Mouse (Mus musculus) embryonic facial prominence, embryonic 10.5 days (tissue): ENCODE results near the gene Fam110a. TPM values are rescaled to one million over a fixed set of nuclear protein-coding genes. Genes with fewer than 3 reads are reported as not detected.

Source experiments
- DNase-seq: peaks from one replicate; pipeline ENCODE4 v3.0.0-alpha.2; 2017; ENCODE audit warnings: low spot score
- H3K27ac ChIP-seq: fragments of 300-500 bp; sonication (generic); replicated peaks from 2 replicates; pipeline ENCODE4 v1.5.1; 2016; ENCODE audit warnings: mild to moderate bottlenecking
- H3K27me3 ChIP-seq: fragments of 300-500 bp; sonication (generic); replicated peaks from 2 replicates; pipeline ENCODE4 v1.6.1; 2016; ENCODE audit warnings: low read depth, mild to moderate bottlenecking; ENCODE audit not compliant: poor library complexity, severe bottlenecking
- H3K36me3 ChIP-seq: fragments of 300-500 bp; sonication (generic); replicated peaks from 2 replicates; pipeline ENCODE4 v1.6.1; 2016; ENCODE audit warnings: mild to moderate bottlenecking, moderate library complexity
- H3K4me1 ChIP-seq: fragments of 300-500 bp; sonication (generic); 2 replicates; pipeline ENCODE4 v1.6.1; 2016
- H3K4me3 ChIP-seq: fragments of 300-500 bp; sonication (generic); 2 replicates; pipeline ENCODE4 v1.5.1; 2016; ENCODE audit warnings: mild to moderate bottlenecking, moderate library complexity
- H3K9me3 ChIP-seq: fragments of 300-500 bp; sonication (generic); 2 replicates; pipeline ENCODE4 v1.6.1; 2016; ENCODE audit warnings: mild to moderate bottlenecking
- WGBS: fragments of 180-500 bp; shearing (Covaris S2); methylation state at CpG from one replicate; pipeline ENCODE4 v1.1.7; 2016; 5-methylcytosine and 5-hydroxymethylcytosine counted together
- polyA plus RNA-seq: library from polyadenylated mRNA; unstranded; fragments of >200 nt; fragmentation: Nextera tagmentation; extraction: Ambion mirVana; gene quantifications from 2 replicates; pipeline ENCODE4 v1.2.1, GENCODE M21; 2016

Gene Fam110a
- polyA plus RNA-seq, 1 experiment from 2014 or later = 48.4 TPM

GRCm38 (mm10) chr2:151964052-151964451, 16.0 kb downstream of the Fam110a start:
- Histone ChIP-seq H3K36me3 (peaks cover 16% of the 10 kb centered on the region), H3K27ac (no peak overlapping the region; the same call in 1 of the 2 replicates), H3K27me3 (peaks cover 19% of the 10 kb centered on the region), H3K4me1 (peaks cover 80% of the 10 kb centered on the region), H3K4me3 (no peak overlapping the region), H3K9me3 (no peaks in the 10 kb centered on the region)
- peak; percentile 64 for DNase-seq
- 4% methylated on average over 9 of the region's 9 CpGs for WGBS

- Histone ChIP-seq H3K9me3 (no peaks in the 10 kb centered on the region), H3K4me1 (peaks cover 76% of the 10 kb centered on the region), H3K27ac (0 out of 2 replicates have a peak overlapping the region, but pooled peaks have one; percentile 7), H3K27me3 (peaks cover 19% of the 10 kb centered on the region), H3K4me3 (no peak overlapping the region), H3K36me3 (peaks cover 9% of the 10 kb centered on the region; the same call in 1 of the 2 replicates)
- DNase-seq = no peak
- WGBS = 86% methylated on average over 5 of the region's 5 CpGs
Measured at GRCm38 (mm10) chr2:151963319-151963718, 16.7 kb downstream of the Fam110a start.

- H3K27me3 ChIP-seq = peaks cover 19% of the 10 kb centered on the region
- no peak overlapping the region for H3K27ac ChIP-seq
- peaks cover 68% of the 10 kb centered on the region for H3K4me1 ChIP-seq
- 71% methylated on average over 10 of the region's 10 CpGs for WGBS
- H3K36me3 ChIP-seq = peaks cover under 1% of the 10 kb centered on the region; the same call in 1 of the 2 replicates
- H3K4me3 ChIP-seq = no peak overlapping the region
- H3K9me3 ChIP-seq = no peaks in the 10 kb centered on the region
- DNase-seq = no peak
Measured at GRCm38 (mm10) chr2:151962474-151962873, 17.5 kb downstream of the Fam110a start.

- no peaks in the 10 kb centered on the region for H3K36me3 ChIP-seq
- peaks cover 19% of the 10 kb centered on the region for H3K27me3 ChIP-seq
- peaks cover 63% of the 10 kb centered on the region for H3K4me1 ChIP-seq
- H3K4me3 ChIP-seq = no peak overlapping the region
- no peaks in the 10 kb centered on the region for H3K9me3 ChIP-seq
- 44% methylated on average over 9 of the region's 9 CpGs for WGBS
- H3K27ac ChIP-seq = peak overlapping the region; percentile 63
- no peak for DNase-seq
Measured at GRCm38 (mm10) chr2:151961284-151962196, 18.5 kb downstream of the Fam110a start.

- Histone ChIP-seq H3K9me3 (no peaks in the 10 kb centered on the region), H3K4me1 (peaks cover 54% of the 10 kb centered on the region), H3K27ac (no peak overlapping the region; the same call in 1 of the 2 replicates), H3K27me3 (peaks cover 9% of the 10 kb centered on the region; the same call in 1 of the 2 replicates), H3K36me3 (no peaks in the 10 kb centered on the region), H3K4me3 (no peak overlapping the region)
- 24% methylated on average over 5 of the region's 5 CpGs for WGBS
- peak; percentile 40 for DNase-seq
Measured at GRCm38 (mm10) chr2:151959274-151959673, 20.7 kb downstream of the Fam110a start.

GRCm38 (mm10) chr2:151956500-151957137, 23.4 kb downstream of the Fam110a start:
- H3K4me3 ChIP-seq = no peak overlapping the region
- WGBS = 85% methylated on average over 4 of the region's 4 CpGs
- no peaks in the 10 kb centered on the region for H3K9me3 ChIP-seq
- no peak for DNase-seq
- no peaks in the 10 kb centered on the region for H3K36me3 ChIP-seq
- peaks cover 28% of the 10 kb centered on the region for H3K4me1 ChIP-seq
- H3K27me3 ChIP-seq = no peaks in the 10 kb centered on the region
- no peak overlapping the region for H3K27ac ChIP-seq

- no peak for DNase-seq
- no peaks in the 10 kb centered on the region for H3K27me3 ChIP-seq
- no peaks in the 10 kb centered on the region for H3K9me3 ChIP-seq
- H3K36me3 ChIP-seq = no peaks in the 10 kb centered on the region
- WGBS = 88% methylated on average over 8 of the region's 8 CpGs
- H3K4me3 ChIP-seq = no peak overlapping the region
- 0 out of 2 replicates have a peak, but pooled peaks cover under 1% of the 10 kb centered on the region for H3K4me1 ChIP-seq
- no peak overlapping the region for H3K27ac ChIP-seq
Measured at GRCm38 (mm10) chr2:151953665-151954064, 26.4 kb downstream of the Fam110a start.

- no peak for DNase-seq
- H3K36me3 ChIP-seq = no peaks in the 10 kb centered on the region
- H3K27ac ChIP-seq = no peak overlapping the region
- no peaks in the 10 kb centered on the region for H3K4me1 ChIP-seq
- 75% methylated on average over 2 of the region's 2 CpGs for WGBS
- no peak overlapping the region for H3K4me3 ChIP-seq
- no peaks in the 10 kb centered on the region for H3K9me3 ChIP-seq
- no peaks in the 10 kb centered on the region for H3K27me3 ChIP-seq
Measured at GRCm38 (mm10) chr2:151949082-151949774, 30.8 kb downstream of the Fam110a start.

- H3K9me3 ChIP-seq = no peaks in the 10 kb centered on the region
- WGBS = 85% methylated on average over 7 of the region's 7 CpGs
- no peak overlapping the region for H3K27ac ChIP-seq
- H3K36me3 ChIP-seq = no peaks in the 10 kb centered on the region
- no peaks in the 10 kb centered on the region for H3K4me1 ChIP-seq
- no peak for DNase-seq
- H3K4me3 ChIP-seq = no peak overlapping the region
- no peaks in the 10 kb centered on the region for H3K27me3 ChIP-seq
Measured at GRCm38 (mm10) chr2:151948311-151948710, 31.7 kb downstream of the Fam110a start.

GRCm38 (mm10) chr2:151947617-151948016, 32.4 kb downstream of the Fam110a start:
- no peak for DNase-seq
- no peaks in the 10 kb centered on the region; the same call in 1 of the 2 replicates for H3K27me3 ChIP-seq
- no peaks in the 10 kb centered on the region for H3K9me3 ChIP-seq
- no peak overlapping the region for H3K27ac ChIP-seq
- H3K36me3 ChIP-seq = no peaks in the 10 kb centered on the region
- H3K4me3 ChIP-seq = no peak overlapping the region
- no peaks in the 10 kb centered on the region for H3K4me1 ChIP-seq
- WGBS = 99% methylated on average over 2 of the region's 2 CpGs

- H3K27ac ChIP-seq = no peak overlapping the region
- H3K4me3 ChIP-seq = no peak overlapping the region
- 73% methylated on average over 2 of the region's 2 CpGs for WGBS
- H3K4me1 ChIP-seq = no peaks in the 10 kb centered on the region
- peaks cover 5% of the 10 kb centered on the region; the same call in 1 of the 2 replicates for H3K27me3 ChIP-seq
- DNase-seq = no peak
- no peaks in the 10 kb centered on the region for H3K36me3 ChIP-seq
- no peaks in the 10 kb centered on the region for H3K9me3 ChIP-seq
Measured at GRCm38 (mm10) chr2:151944106-151944505, 35.9 kb downstream of the Fam110a start.

GRCm38 (mm10) chr2:151941269-151941668, 38.8 kb downstream of the Fam110a start:
- Histone ChIP-seq H3K27me3 (peaks cover 9% of the 10 kb centered on the region; the same call in 1 of the 2 replicates), H3K4me3 (no peak overlapping the region), H3K9me3 (no peaks in the 10 kb centered on the region), H3K4me1 (peaks cover 10% of the 10 kb centered on the region), H3K36me3 (no peaks in the 10 kb centered on the region), H3K27ac (no peak overlapping the region)
- WGBS = 25% methylated on average over 2 of the region's 2 CpGs
- DNase-seq = no peak
